Mouse (Mus musculus): ENCODE measurements around the gene Dock2.

- TF ChIP-seq CTCF (IDR thresholded peaks at IDR 0.05; ENCODE audit: borderline replicate concordance, control insufficient read depth, extremely low read depth, insufficient read depth, low read length, poor library complexity) (no peak), POLR2A (IDR thresholded peaks at IDR 0.05; ENCODE audit: control insufficient read depth, extremely low read depth, insufficient read depth, low read length, poor library complexity) (no peak)
These were observed 427.6 kb downstream of the Dock2 start for GRCm38 (mm10) chr11:34356109-34356508.
